Mouse (Mus musculus): ENCODE measurements around the gene Pcgf3. TPM values are rescaled to one million over a fixed set of nuclear protein-coding genes. Genes with fewer than 3 reads are reported as not detected.

Gene Pcgf3
- polyA plus RNA-seq (2015; fragmentation: Nextera tagmentation; extraction: Ambion mirVana): 27.1 and 32.4 TPM in 2 replicates

GRCm38 (mm10) chr5:108461082-108462065, at the start of gene Pcgf3:
Gene Pcgf3, plus strand, starts transcription at chr5:108461232.
- Histone ChIP-seq H3K4me3 (peak within 1 kb of the TSS; percentile 98), H3K9ac (peak within 1 kb of the TSS; percentile 99), H3K4me1 (replicated peaks) (peaks cover 50% of the 10 kb centered on the region), H3K36me3 (no peaks in the 10 kb centered on the region), H3K27ac (replicated peaks) (peak within 1 kb of the TSS; percentile 91), H3K27me3 (peaks cover 24% of the 10 kb centered on the region), H3K4me2 (peak within 1 kb of the TSS; percentile 99), H3K9me3 (no peaks in the 10 kb centered on the region)
- under 1% methylated on average over 59 of the region's 62 CpGs for WGBS
- ATAC-seq (ENCODE audit: low read depth): peak; percentile 95

GRCm38 (mm10) chr5:108414711-108415110, 46.3 kb upstream of the Pcgf3 start:
- Histone ChIP-seq H3K4me1 (replicated peaks) (no peaks in the 10 kb centered on the region), H3K4me3 (no peak overlapping the region), H3K27me3 (no peaks in the 10 kb centered on the region), H3K36me3 (no peaks in the 10 kb centered on the region), H3K9me3 (no peaks in the 10 kb centered on the region), H3K4me2 (no peak overlapping the region), H3K9ac (no peak overlapping the region), H3K27ac (replicated peaks) (no peak overlapping the region)
- 82% methylated on average over 2 of the region's 2 CpGs for WGBS
- ATAC-seq (ENCODE audit: low read depth): no peak

- H3K9me3 ChIP-seq: no peaks in the 10 kb centered on the region
- H3K27me3 ChIP-seq: no peaks in the 10 kb centered on the region
- H3K9ac ChIP-seq: no peak overlapping the region
- H3K4me2 ChIP-seq: no peak overlapping the region
- H3K4me1 ChIP-seq (replicated peaks): no peaks in the 10 kb centered on the region
- no peak overlapping the region for H3K4me3 ChIP-seq
- no peak for ATAC-seq (ENCODE audit: low read depth)
- H3K36me3 ChIP-seq: no peaks in the 10 kb centered on the region
- no peak overlapping the region for H3K27ac ChIP-seq (replicated peaks)
- WGBS: 86% methylated on average over 3 of the region's 3 CpGs
Measured at GRCm38 (mm10) chr5:108422741-108423140, 38.3 kb upstream of the Pcgf3 start.

GRCm38 (mm10) chr5:108423427-108423826, 37.6 kb upstream of the Pcgf3 start:
- Histone ChIP-seq H3K4me3 (no peak overlapping the region), H3K4me1 (replicated peaks) (no peaks in the 10 kb centered on the region), H3K4me2 (no peak overlapping the region), H3K9me3 (no peaks in the 10 kb centered on the region), H3K36me3 (no peaks in the 10 kb centered on the region), H3K27me3 (no peaks in the 10 kb centered on the region), H3K27ac (replicated peaks) (no peak overlapping the region), H3K9ac (no peak overlapping the region)
- ATAC-seq (ENCODE audit: low read depth): no peak
- WGBS: 81% methylated on average over 2 of the region's 2 CpGs

- Histone ChIP-seq H3K4me2 (no peak overlapping the region), H3K27ac (replicated peaks) (no peak overlapping the region), H3K9ac (no peak overlapping the region), H3K27me3 (no peaks in the 10 kb centered on the region), H3K9me3 (no peaks in the 10 kb centered on the region), H3K4me3 (no peak overlapping the region), H3K4me1 (replicated peaks) (no peaks in the 10 kb centered on the region), H3K36me3 (peaks cover 26% of the 10 kb centered on the region)
- ATAC-seq (ENCODE audit: low read depth): no peak
- 73% methylated on average over 1 of the region's 1 CpGs for WGBS
Measured at GRCm38 (mm10) chr5:108427186-108427585, 33.8 kb upstream of the Pcgf3 start.

- Histone ChIP-seq H3K27ac (replicated peaks) (no peak overlapping the region), H3K9ac (no peak overlapping the region), H3K4me2 (no peak overlapping the region), H3K4me3 (no peak overlapping the region), H3K4me1 (replicated peaks) (peaks cover 18% of the 10 kb centered on the region), H3K36me3 (peaks cover 34% of the 10 kb centered on the region), H3K9me3 (no peaks in the 10 kb centered on the region), H3K27me3 (peaks cover 8% of the 10 kb centered on the region)
- no peak for ATAC-seq (ENCODE audit: low read depth)
- 93% methylated on average over 6 of the region's 6 CpGs for WGBS
Measured at GRCm38 (mm10) chr5:108431196-108431595, 29.8 kb upstream of the Pcgf3 start.

- H3K9me3 ChIP-seq: no peaks in the 10 kb centered on the region
- H3K4me3 ChIP-seq: peak within 1 kb of the TSS; percentile 88
- H3K4me2 ChIP-seq: peak within 1 kb of the TSS; percentile 91
- peaks cover 14% of the 10 kb centered on the region for H3K27me3 ChIP-seq
- H3K4me1 ChIP-seq (replicated peaks): peaks cover 18% of the 10 kb centered on the region
- peak; percentile 90 for ATAC-seq (ENCODE audit: low read depth)
- peak within 1 kb of the TSS; percentile 50; the same call in 1 of the 2 replicates for H3K27ac ChIP-seq (replicated peaks)
- H3K36me3 ChIP-seq: peaks cover 34% of the 10 kb centered on the region
- H3K9ac ChIP-seq: peak within 1 kb of the TSS; percentile 93
- 1% methylated on average over 42 of the region's 42 CpGs for WGBS
Measured at GRCm38 (mm10) chr5:108433804-108434587, 27.0 kb upstream of the Pcgf3 start, which contains the start of gene Atp5k. Gene Atp5k, minus strand, starts transcription at chr5:108434448.

- Histone ChIP-seq H3K4me3 (no peak overlapping the region), H3K4me2 (no peak overlapping the region), H3K9ac (no peak overlapping the region), H3K27me3 (peaks cover 14% of the 10 kb centered on the region), H3K27ac (replicated peaks) (no peak overlapping the region), H3K36me3 (peaks cover 17% of the 10 kb centered on the region), H3K4me1 (replicated peaks) (peaks cover 18% of the 10 kb centered on the region), H3K9me3 (no peaks in the 10 kb centered on the region)
- 71% methylated on average over 2 of the region's 2 CpGs for WGBS
- no peak for ATAC-seq (ENCODE audit: low read depth)
Measured at GRCm38 (mm10) chr5:108436101-108436500, 24.9 kb upstream of the Pcgf3 start.

GRCm38 (mm10) chr5:108446973-108447372, 14.1 kb upstream of the Pcgf3 start:
- Histone ChIP-seq H3K4me3 (no peak overlapping the region), H3K9me3 (no peaks in the 10 kb centered on the region), H3K4me1 (replicated peaks) (no peaks in the 10 kb centered on the region; the same call in 1 of the 2 replicates), H3K27me3 (peaks cover 24% of the 10 kb centered on the region), H3K4me2 (no peak overlapping the region), H3K9ac (no peak overlapping the region), H3K27ac (replicated peaks) (no peak overlapping the region), H3K36me3 (no peaks in the 10 kb centered on the region)
- WGBS: 87% methylated on average over 3 of the region's 3 CpGs
- ATAC-seq (ENCODE audit: low read depth): no peak

- no peak for ATAC-seq (ENCODE audit: low read depth)
- Histone ChIP-seq H3K9ac (no peak overlapping the region), H3K9me3 (no peaks in the 10 kb centered on the region), H3K4me1 (replicated peaks) (no peaks in the 10 kb centered on the region; the same call in 1 of the 2 replicates), H3K27ac (replicated peaks) (no peak overlapping the region), H3K4me2 (no peak overlapping the region), H3K36me3 (no peaks in the 10 kb centered on the region), H3K27me3 (peaks cover 24% of the 10 kb centered on the region), H3K4me3 (no peak overlapping the region)
- WGBS: 84% methylated on average over 7 of the region's 7 CpGs
Measured at GRCm38 (mm10) chr5:108447857-108448256, 13.2 kb upstream of the Pcgf3 start.

- Histone ChIP-seq H3K4me2 (peak within 1 kb of the TSS; percentile 51), H3K27ac (replicated peaks) (no peak within 1 kb of the TSS), H3K27me3 (peaks cover 24% of the 10 kb centered on the region), H3K4me1 (replicated peaks) (no peaks in the 10 kb centered on the region; the same call in 1 of the 2 replicates), H3K9ac (peak within 1 kb of the TSS; percentile 52; the same call in 1 of the 2 replicates), H3K4me3 (peak within 1 kb of the TSS; percentile 22), H3K9me3 (no peaks in the 10 kb centered on the region), H3K36me3 (no peaks in the 10 kb centered on the region)
- ATAC-seq (ENCODE audit: low read depth): peak; percentile 71; the same call in 1 of the 2 replicates
- WGBS: 12% methylated on average over 24 of the region's 24 CpGs
Measured at GRCm38 (mm10) chr5:108448785-108449668, 12.0 kb upstream of the Pcgf3 start, which contains the start of gene Mfsd7a. Gene Mfsd7a, minus strand, starts transcription at chr5:108448891.

Measured in neural tube, embryonic 13.5 days (tissue).